Mouse (Mus musculus): ENCODE data around the gene Sf3a1.
"Not testable (repeated sequence)": the region's sequence is repeated elsewhere in the genome, so short reads cannot be mapped to it uniquely, and the experiment has no call there.

Sf3a1 gene

DNA sequence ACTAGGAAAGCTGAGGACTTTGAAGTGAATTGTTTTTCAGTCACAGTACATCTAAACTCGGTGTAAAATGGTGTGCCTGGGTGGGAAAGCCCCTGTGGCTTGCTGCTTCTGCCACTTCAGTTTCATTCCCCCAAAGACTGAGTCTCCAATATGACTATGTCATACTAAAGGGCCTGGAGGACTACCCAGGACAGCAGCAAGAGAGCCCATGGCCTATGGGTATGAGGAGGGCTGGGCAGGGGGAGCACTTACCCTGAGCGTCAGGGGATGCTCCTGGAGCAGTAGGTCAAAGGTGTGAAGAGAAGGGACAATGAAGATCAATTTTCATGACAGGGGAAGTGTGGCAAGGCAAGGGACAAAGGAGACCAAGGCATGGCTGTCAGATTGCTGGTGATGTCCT lies 21.2 kb upstream of the Sf3a1 start:
- no peak for DNase-seq

DNA sequence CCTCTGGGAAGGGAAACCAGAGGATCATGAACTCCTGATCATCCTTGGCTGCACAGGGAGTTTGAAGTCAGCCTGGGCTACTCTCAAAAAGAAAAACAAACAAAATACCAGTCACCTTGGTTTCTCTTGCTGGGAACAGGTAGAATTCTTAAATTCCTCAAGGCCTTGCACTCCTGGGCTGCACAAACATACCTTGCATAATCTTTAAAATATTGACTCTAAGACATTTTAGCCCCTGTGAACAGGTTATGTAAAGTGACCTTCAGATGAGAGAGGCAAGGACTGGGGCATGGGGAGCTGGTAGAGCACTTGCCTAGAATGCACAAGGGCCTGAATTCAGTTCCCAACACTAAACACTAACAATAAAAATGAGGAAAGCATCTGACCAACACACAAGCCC lies 18.6 kb upstream of the Sf3a1 start:
- DNase-seq: no peak

DNA sequence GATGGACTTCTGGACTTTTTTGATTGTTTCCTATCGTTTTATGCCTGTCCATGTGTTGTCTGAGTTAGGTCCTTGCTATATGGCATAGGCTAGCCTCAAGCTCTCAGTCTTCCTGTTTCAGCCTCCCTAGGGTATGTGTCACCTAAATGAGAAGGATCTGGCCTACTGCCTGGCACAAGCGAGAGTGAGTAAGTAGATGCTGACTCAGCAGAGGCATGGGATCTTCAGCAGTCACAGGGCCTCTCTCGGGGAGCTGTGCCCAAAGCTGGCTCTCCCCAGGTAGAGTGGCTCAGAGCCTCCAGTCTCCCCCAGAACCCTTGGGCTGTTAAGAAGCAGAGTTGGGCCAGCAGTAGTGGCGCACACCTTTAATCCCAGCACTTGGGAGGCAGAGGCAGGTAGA lies 17.8 kb upstream of the Sf3a1 start:
- no peak for DNase-seq

DNA sequence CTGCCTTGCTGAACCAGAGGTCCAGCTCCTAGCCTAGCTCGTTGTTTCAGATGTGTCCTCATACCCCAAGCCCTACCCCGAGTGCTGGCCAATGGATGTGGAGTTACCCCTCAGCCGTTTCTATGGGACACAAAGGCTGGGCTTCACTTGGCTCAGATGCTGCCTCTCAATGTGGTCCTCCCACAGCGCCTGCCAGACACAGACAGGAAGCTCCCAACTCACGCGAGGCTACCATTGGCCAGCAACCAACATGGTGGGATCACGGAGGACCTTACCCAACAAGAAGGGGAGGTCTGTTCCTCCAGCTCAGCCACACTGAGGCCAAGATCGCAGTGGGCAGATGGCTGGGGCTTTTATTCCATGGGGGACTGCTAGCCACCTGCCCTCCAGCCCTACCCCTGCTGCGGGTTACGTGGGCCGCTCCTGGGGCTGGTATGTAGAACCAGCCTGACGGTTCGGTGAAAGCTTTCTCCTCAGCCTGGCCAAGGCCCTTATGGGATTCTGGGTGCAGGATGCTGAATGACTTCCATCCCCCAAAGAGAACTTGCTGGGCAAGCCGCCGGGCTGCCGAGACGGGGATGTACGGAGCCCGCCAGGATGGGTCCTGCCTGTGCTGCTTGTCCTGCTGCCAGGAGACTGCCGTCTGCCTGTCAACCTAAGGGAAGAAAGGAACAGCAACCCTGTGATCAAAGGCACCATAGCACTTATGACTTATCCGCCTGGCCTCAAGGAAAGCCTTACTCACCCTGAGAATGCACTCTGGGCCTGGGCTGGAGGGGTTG lies 16.7 kb upstream of the Sf3a1 start:
- DNase-seq: no peak

DNA sequence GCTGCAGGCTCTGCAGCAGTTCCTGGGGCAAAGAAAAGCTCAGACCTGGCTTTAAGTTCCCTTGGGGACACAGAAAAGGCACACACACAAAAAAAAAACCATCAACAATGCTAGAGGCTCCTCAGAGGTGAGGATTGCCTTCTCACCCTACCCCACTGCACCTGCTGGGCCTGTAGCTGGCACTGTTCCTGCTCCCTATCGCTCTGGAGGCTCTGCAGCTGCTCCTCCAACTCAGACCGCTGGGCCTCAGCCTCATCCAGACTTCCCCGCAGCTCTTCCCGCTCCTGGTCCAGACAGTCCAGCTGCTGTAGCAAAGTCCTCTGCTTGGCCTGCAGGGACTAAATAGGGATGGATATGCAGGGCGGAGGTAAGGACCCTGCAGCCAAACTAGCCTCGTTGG lies 13.8 kb upstream of the Sf3a1 start:
- no peak for DNase-seq

DNA sequence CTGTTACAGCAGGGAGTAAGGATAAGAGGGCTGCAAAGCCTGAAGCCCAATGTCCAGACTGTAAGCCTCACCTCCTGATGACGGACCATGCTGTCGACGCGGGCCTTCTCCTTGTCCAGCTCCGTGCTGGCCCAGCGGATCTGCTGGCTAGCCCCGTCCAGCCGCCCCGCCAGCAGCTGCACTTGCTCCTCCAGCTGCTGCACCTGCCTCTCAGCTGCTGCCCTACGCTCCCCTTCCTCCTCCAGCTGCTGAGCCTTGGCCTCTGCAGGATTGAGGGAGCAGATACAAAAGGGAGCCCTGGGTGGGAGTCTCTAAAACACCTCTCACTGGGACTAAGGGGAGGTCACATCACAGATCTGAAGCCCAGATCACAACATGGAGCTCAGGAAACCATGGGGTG lies 13.1 kb upstream of the Sf3a1 start:
- DNase-seq: no peak

DNA sequence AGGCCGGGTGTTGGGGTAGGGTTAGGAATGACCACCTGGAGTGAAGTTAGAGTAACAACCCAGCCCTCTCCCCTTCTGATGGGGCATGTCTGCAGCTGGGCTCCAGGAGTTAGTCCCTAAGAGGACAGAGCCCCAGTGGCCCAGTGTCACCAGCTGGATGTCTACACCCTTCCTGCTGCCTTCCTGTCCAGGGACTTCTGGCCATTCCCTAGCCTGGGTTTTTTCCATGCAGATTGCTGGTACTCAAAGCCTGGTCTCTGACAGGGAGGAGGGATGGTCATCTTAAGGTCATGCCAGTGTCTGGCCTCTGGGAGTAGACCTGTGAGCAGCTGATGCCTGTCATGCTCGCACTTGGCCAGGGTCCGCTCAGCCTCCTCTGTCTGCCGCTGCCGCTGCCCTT lies 12.0 kb upstream of the Sf3a1 start:
- peak in 1 of 2 experiments; percentile 36 for DNase-seq

DNA sequence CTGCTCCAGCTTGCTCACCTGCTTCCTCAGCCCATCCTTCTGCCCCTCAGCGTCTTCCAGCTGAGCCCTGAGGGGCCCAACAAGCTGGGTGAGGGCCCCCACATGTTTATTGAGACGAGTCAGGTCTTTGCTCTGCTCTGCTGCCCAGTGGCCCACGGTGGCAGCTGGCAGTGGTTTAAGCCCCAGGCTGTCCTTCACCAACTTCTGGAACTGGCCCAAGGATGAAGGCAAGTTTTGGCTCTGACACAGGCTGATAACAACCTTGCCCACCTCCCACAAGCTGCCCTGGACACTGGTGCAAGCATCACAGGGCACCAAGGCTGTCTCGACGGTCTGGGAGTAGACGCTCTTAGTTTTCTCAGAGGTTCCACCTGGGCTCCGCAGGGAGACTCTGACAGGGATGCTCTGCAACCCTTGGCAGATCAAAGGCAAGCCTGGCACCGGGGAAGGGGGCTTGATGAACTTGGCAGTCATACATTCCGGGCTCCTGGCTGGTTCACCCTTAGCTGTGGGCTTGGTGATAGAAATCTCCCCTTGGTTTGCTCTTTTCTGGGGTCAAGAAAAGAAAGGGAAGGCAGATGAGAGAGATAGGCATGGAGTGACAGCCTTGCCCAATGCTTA lies 11.5 kb upstream of the Sf3a1 start:
- DNase-seq: no peak

DNA sequence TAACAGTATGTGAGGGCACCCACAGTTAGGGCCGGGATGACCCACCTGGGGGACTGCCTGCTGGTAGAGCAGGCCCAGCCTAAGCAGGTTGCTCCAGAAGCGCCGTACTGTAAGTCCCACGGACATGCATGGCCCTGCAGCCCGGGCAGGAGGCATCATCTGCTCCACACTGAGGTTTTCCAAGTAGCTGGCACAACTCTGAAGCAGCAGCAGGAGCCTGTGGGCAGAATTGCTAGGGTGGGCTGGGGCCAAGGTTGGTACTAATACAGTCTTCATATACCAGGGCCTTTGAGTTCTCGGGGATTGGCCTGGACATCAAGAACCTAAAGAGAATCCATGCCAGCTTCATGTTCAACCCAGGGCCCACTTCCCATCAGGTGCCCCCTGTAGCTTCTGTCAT lies 10.3 kb upstream of the Sf3a1 start:
- DNase-seq: no peak

DNA sequence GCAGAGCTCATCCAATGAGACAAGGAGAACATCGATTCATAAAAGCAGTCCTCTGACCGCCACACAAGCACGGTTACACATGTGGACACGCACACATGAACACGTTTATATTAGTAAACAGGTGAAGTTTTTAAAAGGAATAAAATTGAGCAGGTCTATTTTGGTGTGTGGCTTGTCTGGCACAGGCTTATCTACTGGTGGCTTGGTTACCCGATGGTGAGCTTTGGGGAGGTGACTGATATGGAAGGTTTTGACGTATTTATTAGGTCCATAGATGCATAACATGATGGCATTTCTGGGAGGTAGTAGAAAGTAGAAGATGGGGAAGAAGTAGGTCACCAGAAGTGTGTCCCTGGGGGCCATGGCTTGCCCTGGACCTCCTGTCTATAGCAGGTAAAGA lies 6.5 kb upstream of the Sf3a1 start:
- DNase-seq: no peak

DNA sequence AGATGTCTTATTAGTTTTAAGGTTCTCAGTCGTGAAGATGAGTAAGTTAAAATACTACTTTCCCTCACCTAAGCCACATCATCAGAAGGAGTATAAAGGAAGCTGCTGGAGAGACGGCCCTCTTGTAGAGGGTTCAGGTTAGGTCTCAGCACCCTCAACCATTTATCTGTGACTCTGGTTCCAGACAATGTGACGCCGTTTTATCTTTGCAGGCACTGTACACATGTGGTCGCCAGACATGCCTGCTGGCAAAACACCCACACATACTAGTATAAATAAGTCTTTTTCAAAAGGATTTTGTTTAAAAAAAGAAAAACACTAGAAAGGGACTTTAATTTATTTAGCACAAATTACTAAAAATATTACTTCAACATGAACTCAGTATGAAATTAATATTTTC lies 4.5 kb upstream of the Sf3a1 start:
- DNase-seq: no peak

DNA sequence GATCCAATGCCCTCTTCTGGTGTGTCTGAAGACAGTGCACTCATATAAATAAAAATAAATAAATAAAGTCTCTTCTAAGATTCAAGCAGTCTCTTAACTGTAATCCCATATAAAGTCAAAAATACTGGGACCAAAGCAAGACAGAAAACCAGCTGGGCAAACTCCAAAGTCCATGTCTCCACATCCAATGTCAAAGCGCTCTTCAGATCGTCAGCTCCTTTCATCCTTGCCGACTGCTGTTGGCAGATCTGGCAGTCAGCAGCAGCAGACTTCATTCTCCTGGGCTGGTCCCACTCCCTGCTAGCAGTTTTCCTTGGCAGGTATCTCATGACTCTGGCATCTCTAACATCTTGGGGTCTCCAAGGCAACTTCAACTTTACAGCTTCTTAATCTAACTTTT lies 1.5 kb upstream of the Sf3a1 start:
- DNase-seq: no peak

DNA sequence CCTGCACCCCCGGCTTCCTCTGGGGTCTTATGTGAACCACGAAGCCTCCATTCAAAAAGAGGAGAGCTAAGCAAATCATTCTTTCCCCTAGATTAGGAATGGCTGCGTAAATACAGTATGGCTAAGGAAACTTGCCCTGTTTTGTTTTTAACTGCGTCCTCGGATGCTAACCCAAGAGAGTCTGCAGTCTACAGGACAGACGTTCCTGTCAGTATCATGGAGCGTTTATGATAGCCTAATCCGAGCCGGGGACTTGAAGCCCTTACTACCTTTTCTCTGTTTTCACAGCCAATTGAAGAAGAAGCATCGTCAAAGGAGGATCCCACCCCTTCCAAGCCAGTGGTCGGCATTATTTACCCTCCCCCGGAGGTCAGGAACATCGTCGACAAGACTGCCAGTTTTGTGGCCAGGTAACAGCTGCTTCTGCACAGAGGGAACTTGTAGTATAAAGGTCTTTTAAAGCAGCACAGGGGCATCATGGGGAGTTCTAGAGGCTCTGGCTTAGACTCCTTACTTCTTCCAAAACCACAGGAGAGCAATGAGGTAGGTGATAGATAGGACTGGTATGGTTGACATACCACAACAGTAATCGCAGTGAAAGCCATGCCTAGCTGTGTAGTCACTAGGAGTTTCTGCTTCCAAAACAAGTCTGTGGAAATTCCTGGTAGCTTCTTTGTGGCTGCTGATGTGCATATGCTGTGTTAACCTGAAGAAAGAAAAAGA lies 769 bp downstream of the Sf3a1 start:
- DNase-seq: no peak

DNA sequence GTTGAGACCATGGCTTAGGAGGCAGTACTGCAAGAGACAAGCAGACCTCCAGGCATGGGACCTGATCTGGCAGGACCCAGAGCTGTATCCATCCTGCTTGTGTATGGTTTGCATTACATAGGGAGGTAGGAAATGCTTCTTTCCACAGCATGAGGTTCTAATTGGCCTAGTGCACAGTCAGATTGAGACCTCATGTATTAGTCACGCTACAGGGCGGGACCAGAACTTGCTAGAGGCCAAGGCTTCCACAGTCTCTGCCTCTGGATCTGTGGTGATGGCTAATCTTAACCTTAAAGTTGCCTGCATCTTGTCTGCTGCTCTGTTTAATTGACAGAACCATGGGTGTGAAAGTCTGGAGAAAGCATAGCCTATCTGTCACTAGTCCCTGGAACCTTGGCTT lies 4.6 kb downstream of the Sf3a1 start:
- DNase-seq: no peak

DNA sequence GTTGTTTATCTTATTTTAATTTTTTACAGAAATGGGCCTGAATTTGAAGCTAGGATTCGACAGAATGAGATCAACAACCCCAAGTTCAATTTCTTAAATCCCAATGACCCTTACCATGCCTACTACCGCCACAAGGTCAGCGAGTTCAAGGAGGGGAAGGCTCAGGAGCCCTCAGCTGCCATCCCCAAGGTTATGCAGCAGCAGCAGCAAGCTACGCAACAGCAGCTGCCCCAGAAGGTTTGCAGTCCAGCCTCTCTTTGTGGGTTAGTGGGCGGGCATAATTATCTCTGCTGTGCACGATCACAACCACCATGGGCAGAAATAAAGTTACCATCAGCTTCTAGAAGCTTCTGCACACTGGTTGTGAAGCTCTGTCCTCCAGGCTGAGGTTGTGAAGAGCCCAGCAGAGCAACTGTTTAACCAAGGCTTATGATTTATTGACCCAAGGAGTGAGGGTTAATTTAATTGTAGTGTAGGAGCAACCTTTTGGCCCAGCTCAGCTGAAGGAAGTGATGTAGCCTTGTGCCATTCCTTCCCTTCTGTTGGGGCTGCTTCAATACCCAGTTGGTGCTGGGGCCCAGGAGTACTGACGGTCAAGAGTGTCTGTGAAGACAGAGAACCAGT lies 6.4 kb downstream of the Sf3a1 start:
- DNase-seq: no peak

DNA sequence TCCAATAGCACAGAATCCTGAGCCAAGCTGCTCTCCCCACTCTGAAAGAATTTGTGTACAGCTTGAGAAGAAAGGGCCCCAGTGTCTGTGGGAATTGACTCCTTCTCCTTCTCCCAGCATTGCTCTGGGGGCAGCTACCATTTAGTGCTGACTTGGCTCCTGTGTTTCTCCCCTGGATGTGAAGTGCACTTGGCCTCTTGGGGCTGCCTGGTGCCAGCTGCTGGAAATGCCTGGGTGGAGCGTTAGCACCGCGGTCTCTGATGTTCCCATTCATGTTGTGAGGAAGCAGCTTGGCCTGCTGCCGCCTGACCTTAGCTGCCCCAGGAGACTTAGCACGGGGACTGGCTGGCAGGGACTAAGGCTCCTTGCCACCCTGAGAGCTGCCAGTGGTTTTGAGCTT lies 14.4 kb downstream of the Sf3a1 start:
- no peak for DNase-seq

DNA sequence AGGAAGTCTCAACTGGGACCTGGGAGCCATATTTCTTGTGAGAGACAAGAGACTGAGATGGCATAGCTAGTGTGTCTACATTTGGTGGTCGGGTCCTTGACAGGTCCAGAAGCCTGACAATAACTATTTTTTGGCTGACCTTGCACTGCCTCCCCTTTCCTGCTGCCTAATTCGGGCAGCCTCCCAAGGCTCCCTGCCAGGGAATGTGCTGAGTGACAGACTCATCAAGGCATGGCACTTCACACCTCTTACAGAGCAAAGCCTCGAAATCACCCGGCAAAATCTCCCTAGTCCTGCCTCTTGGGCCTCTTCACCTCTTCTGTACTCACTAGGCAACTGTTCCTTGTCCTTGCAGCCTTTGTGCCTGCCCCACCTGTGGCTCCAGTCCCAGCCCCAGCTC lies 17.6 kb downstream of the Sf3a1 start:
- DNase-seq: no peak

DNA sequence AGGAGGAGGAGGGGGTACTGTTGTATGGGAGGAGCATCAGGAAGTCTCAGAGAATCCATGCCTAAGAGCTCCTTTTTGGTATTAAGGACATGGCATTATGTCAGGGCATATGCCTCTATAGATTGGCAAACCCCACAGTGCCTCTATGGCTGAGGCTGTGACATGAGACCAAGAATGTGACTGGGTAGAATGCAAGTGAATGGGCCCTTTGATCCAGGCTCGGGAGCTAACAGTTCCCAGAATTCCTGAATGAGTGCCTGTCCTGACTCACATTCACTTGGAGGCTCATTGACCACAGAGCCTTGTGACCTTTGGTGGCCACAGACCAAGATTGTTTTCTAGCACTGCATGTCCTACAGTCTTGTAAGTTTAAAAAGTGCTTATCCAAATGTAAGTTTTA lies 21.9 kb downstream of the Sf3a1 start:
- DNase-seq: no peak

DNA sequence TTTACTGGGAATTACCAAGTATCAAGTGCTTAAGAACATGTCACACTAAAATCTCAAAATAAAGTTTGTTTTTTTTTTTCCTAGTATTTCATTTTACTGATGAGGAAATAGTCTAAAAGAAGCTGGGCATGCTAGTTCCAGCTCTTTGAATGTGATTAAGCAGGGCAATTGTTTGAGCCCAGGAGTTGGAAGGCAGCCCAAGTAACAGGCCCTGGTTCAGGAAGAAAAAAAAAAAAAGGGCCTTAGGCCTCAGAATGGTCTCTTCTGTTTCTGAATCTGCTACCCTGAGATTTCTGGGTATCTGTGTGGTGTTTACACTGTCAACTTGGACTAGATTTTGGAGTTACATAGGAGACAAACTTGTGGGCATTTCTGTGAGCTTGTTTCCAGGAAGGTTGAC lies 23.4 kb downstream of the Sf3a1 start:
- no peak for DNase-seq

DNA sequence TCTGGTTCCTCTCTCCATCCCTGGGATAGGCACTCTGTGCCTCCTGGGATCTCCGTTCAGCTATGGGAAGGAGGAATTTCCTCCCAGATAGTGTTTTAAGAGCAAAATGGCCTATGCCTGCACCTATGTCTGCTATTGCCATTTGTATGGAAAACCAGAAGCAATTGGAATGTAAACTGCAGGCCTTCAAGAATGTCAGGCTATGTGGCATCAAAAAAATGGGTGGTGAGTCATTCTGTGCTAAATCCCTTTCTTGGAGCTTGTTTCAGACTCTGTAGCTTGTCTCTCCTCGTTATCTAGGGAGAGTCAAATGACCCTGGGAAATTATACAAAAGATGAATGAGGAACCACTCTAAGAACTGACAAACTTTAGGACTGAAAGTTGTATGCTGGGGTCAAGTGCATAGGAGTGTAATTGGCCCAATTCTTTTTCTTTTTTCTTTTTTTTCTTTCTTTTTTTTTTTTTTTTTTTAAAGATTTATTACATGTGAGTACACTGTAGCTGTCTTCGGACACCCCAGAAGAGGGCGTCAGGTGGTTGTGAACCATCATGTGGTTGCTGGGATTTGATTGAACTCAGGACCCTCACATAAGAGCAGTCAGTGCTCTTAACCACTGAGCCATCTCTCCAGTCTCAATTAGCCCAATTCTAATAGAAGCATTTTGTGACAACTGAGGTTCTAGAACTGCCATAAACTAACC lies 24.3 kb downstream of the Sf3a1 start:
- no peak for DNase-seq

DNA sequence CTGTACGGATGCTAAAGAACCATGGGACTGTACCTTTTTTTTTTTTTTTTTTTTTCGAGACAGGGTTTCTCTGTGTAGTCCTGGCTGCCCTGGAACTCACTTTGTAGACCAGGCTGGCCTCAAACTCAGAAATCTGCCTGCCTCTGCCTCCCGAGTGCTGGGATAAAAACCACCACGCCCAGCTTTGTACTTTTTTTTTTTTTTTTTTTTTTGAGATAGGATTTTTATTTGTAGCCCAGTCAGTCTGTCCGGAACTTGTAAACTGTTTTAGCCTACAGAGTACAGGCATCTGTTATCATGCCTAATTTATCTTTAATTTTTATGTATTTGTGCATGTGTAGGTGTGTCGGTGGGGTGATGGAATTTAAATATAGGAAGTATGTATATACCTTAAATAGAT lies 25.3 kb downstream of the Sf3a1 start:
- not testable (repeated sequence) for DNase-seq

DNA sequence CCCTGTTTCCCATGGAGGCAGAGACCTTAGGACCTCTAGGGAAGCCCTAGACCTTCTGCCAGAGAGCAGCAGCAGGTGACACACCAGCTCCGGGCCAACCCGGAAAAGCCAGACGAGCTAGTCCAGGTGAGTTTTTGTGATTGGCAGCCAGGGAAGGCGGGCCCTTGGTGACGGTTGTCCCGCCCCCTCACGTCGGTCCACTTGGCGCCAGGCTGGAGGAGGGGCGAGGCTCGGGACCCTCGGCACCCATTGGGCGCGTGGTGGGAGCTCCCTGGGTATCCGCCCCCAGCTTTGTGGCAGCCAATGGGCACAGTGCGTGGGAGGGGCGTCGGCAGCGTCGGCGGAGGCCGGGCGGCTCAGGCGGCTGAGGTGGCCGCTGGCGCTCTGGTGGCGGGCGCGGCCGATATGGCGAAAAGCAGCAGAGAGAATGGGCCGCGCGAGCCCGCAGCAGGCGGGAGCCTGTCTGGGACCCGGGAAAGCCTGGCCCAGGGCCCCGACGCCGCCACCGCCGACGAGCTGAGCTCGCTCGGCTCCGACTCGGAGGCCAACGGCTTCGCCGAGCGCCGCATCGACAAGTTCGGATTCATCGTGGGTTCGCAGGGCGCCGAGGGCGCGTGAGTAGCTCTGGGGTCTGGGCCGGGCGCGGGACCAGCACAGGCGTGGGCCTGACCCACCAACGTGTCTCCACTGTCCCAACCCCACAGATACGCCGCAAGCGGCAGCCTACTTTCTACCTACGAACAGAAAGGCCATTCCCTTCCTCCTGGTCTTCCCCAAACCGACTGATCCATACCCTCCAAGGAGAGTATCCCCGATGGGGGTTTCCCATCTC lies 26.6 kb downstream of the Sf3a1 start, which contains the start of gene Tbc1d10a:
Tbc1d10a (plus strand) TSS at position 304 of the 832 bp plus-strand sequence.
- DNase-seq: peak; percentile 98 to 99

Measured in kidney, postnatal 4 days (tissue).